In genomic region chrX:36833397-36834084, GRCm38 (mm10) we compare ENCODE assay signal across 8 mouse cellular contexts. TPM values are rescaled to one million over a fixed set of nuclear protein-coding genes. Genes with fewer than 3 reads are reported as not detected.
DNase-seq lines count a peak whose midpoint lies in the region; ATAC-seq lines count a peak whose summit lies in the region.

No protein-coding gene starts in this region.

- peak overlapping the region; percentile 51 for H3K9ac ChIP-seq in embryonic facial prominence, embryonic 14.5 days (ENCODE audit: low read depth, low read length)
- H3K9ac ChIP-seq in heart, embryonic 15.5 days: no peak overlapping the region
- H3K9ac ChIP-seq in liver, embryonic 15.5 days: no peak overlapping the region
- H3K9ac ChIP-seq in neural tube, embryonic 14.5 days (replicated peaks; ENCODE audit: low read depth, low read length): peak overlapping the region; percentile 39

- peak; percentile 18 to 24 for DNase-seq in adrenal gland, postnatal 4 days (ENCODE audit: low spot score in 2 of 2)
- peak; percentile 56 for DNase-seq in embryonic facial prominence, embryonic 14.5 days (ENCODE audit: low spot score)
- DNase-seq in kidney, postnatal 4 days: peak; percentile 81
- DNase-seq in thymus, adult 18-20 months: peak; percentile 7 to 46

- H3K36me3 ChIP-seq in embryonic facial prominence, embryonic 14.5 days (ENCODE audit: control insufficient read depth, insufficient read depth, low read length): no peaks in the 10 kb centered on the region
- no peaks in the 10 kb centered on the region for H3K36me3 ChIP-seq in heart, embryonic 15.5 days
- no peaks in the 10 kb centered on the region for H3K36me3 ChIP-seq in liver, embryonic 15.5 days (replicated peaks)
- no peaks in the 10 kb centered on the region for H3K36me3 ChIP-seq in neural tube, embryonic 14.5 days (ENCODE audit: control insufficient read depth, insufficient read depth, low read length)

- H3K4me3 ChIP-seq in embryonic facial prominence, embryonic 14.5 days (ENCODE audit: low read depth, low read length): peak overlapping the region; percentile 28
- H3K4me3 ChIP-seq in heart, embryonic 15.5 days: peak overlapping the region; percentile 20; the same call in 1 of the 2 replicates
- no peak overlapping the region for H3K4me3 ChIP-seq in liver, embryonic 15.5 days (replicated peaks)
- peak overlapping the region; percentile 22 for H3K4me3 ChIP-seq in neural tube, embryonic 14.5 days (ENCODE audit: low read depth, low read length)

- no peaks in the 10 kb centered on the region for H3K9me3 ChIP-seq in embryonic facial prominence, embryonic 14.5 days (ENCODE audit: control insufficient read depth, low read length)
- no peaks in the 10 kb centered on the region for H3K9me3 ChIP-seq in heart, embryonic 15.5 days (replicated peaks)
- no peaks in the 10 kb centered on the region for H3K9me3 ChIP-seq in liver, embryonic 15.5 days (replicated peaks)
- H3K9me3 ChIP-seq in neural tube, embryonic 14.5 days (ENCODE audit: control insufficient read depth, low read length): no peaks in the 10 kb centered on the region

- peak overlapping the region; percentile 39 for H3K27ac ChIP-seq in embryonic facial prominence, embryonic 14.5 days (replicated peaks; ENCODE audit: low read depth, low read length)
- H3K27ac ChIP-seq in heart, embryonic 15.5 days: no peak overlapping the region
- no peak overlapping the region for H3K27ac ChIP-seq in liver, embryonic 15.5 days (replicated peaks)
- no peak overlapping the region for H3K27ac ChIP-seq in neural tube, embryonic 14.5 days (ENCODE audit: low read depth, low read length)

- 28% methylated on average over 19 of the region's 19 CpGs for WGBS in embryonic facial prominence, embryonic 14.5 days
- WGBS in heart, embryonic 15.5 days: 27% methylated on average over 19 of the region's 19 CpGs
- 26% methylated on average over 19 of the region's 19 CpGs for WGBS in liver, embryonic 15.5 days (ENCODE audit: insufficient replicate concordance)
- 20% methylated on average over 19 of the region's 19 CpGs for WGBS in neural tube, embryonic 14.5 days

- H3K4me2 ChIP-seq in embryonic facial prominence, embryonic 14.5 days (ENCODE audit: low read depth, low read length): peak overlapping the region; percentile 50
- peak overlapping the region; percentile 50 for H3K4me2 ChIP-seq in heart, embryonic 15.5 days
- peak overlapping the region; percentile 39 for H3K4me2 ChIP-seq in liver, embryonic 15.5 days
- H3K4me2 ChIP-seq in neural tube, embryonic 14.5 days (ENCODE audit: low read depth, low read length): peak overlapping the region; percentile 43

- no peaks in the 10 kb centered on the region for H3K27me3 ChIP-seq in embryonic facial prominence, embryonic 14.5 days (replicated peaks; ENCODE audit: control insufficient read depth, insufficient read depth, low read length)
- no peaks in the 10 kb centered on the region for H3K27me3 ChIP-seq in heart, embryonic 15.5 days
- H3K27me3 ChIP-seq in liver, embryonic 15.5 days: no peaks in the 10 kb centered on the region
- no peaks in the 10 kb centered on the region for H3K27me3 ChIP-seq in neural tube, embryonic 14.5 days (ENCODE audit: control insufficient read depth, insufficient read depth, low read length)

- peak; percentile 54 for ATAC-seq in CD4-positive, CD25-positive, alpha-beta regulatory T cell, adult 4 months
- ATAC-seq in embryonic facial prominence, embryonic 14.5 days (ENCODE audit: low read depth): peak; percentile 47; the same call in 1 of the 2 replicates
- no peak for ATAC-seq in heart, embryonic 15.5 days (replicated peaks; ENCODE audit: insufficient number of reproducible peaks, insufficient read depth, low FRiP score, low read depth)
- no peak for ATAC-seq in liver, embryonic 15.5 days (ENCODE audit: insufficient read depth)
- ATAC-seq in neural tube, embryonic 14.5 days (ENCODE audit: low read depth): peak; percentile 67

- no peaks in the 10 kb centered on the region for H3K4me1 ChIP-seq in embryonic facial prominence, embryonic 14.5 days (ENCODE audit: control insufficient read depth, insufficient read depth, low read length)
- peaks cover 13% of the 10 kb centered on the region for H3K4me1 ChIP-seq in heart, embryonic 15.5 days (replicated peaks)
- no peaks in the 10 kb centered on the region; the same call in 1 of the 2 replicates for H3K4me1 ChIP-seq in liver, embryonic 15.5 days (replicated peaks)
- H3K4me1 ChIP-seq in neural tube, embryonic 14.5 days (ENCODE audit: control insufficient read depth, insufficient read depth, low read length): no peaks in the 10 kb centered on the region

RNA-seq across cellular contexts. Expression of gene Slc25a5, which starts 38.1 kb away (rescaled TPM):
- polyA plus RNA-seq in CD4-positive, CD25-positive, alpha-beta regulatory T cell, adult 4 months (2017; shearing (Covaris generic)): 1,000 to 10,000 TPM; 1,213 to 1,312 TPM
- 100 to 1,000 TPM; 427 to 429 TPM for total RNA-seq in adrenal gland, postnatal 4 days (2021)
- polyA plus RNA-seq in embryonic facial prominence, embryonic 14.5 days (2014; fragmentation: Nextera tagmentation; extraction: Ambion mirVana): 555 and 588 TPM in 2 replicates
- 962 and 1,080 TPM in 2 replicates for polyA plus RNA-seq in heart, embryonic 15.5 days (2015; fragmentation: Nextera tagmentation; extraction: Ambion mirVana)
- 409 and 433 TPM in 2 replicates for polyA plus RNA-seq in liver, embryonic 15.5 days (2015; fragmentation: Nextera tagmentation; extraction: Ambion mirVana)
- 544 and 575 TPM in 2 replicates for polyA plus RNA-seq in neural tube, embryonic 14.5 days (2014; fragmentation: Nextera tagmentation; extraction: Ambion mirVana)

RNA-seq across cellular contexts. Expression of gene Ube2a, which starts 40.2 kb away (rescaled TPM):
- 100 to 1,000 TPM; 110 to 131 TPM for polyA plus RNA-seq in CD4-positive, CD25-positive, alpha-beta regulatory T cell, adult 4 months (2017; shearing (Covaris generic))
- total RNA-seq in adrenal gland, postnatal 4 days (2021): 10 to 100 TPM; 47.9 to 52.3 TPM
- polyA plus RNA-seq in embryonic facial prominence, embryonic 14.5 days (2014; fragmentation: Nextera tagmentation; extraction: Ambion mirVana): 124 and 125 TPM in 2 replicates
- polyA plus RNA-seq in heart, embryonic 15.5 days (2015; fragmentation: Nextera tagmentation; extraction: Ambion mirVana): 115 and 130 TPM in 2 replicates
- polyA plus RNA-seq in liver, embryonic 15.5 days (2015; fragmentation: Nextera tagmentation; extraction: Ambion mirVana): 64.3 and 74.0 TPM in 2 replicates
- 129 and 134 TPM in 2 replicates for polyA plus RNA-seq in neural tube, embryonic 14.5 days (2014; fragmentation: Nextera tagmentation; extraction: Ambion mirVana)

RNA-seq across cellular contexts. Expression of gene C330007P06Rik, which starts 40.4 kb away (rescaled TPM):
- 10 to 100 TPM; 26.8 to 28.7 TPM for polyA plus RNA-seq in CD4-positive, CD25-positive, alpha-beta regulatory T cell, adult 4 months (2017; shearing (Covaris generic))
- 10 to 100 TPM; 39.2 to 41.0 TPM for total RNA-seq in adrenal gland, postnatal 4 days (2021)
- polyA plus RNA-seq in embryonic facial prominence, embryonic 14.5 days (2014; fragmentation: Nextera tagmentation; extraction: Ambion mirVana): 31.9 and 33.9 TPM in 2 replicates
- 16.6 and 19.0 TPM in 2 replicates for polyA plus RNA-seq in heart, embryonic 15.5 days (2015; fragmentation: Nextera tagmentation; extraction: Ambion mirVana)
- 12.6 and 13.6 TPM in 2 replicates for polyA plus RNA-seq in liver, embryonic 15.5 days (2015; fragmentation: Nextera tagmentation; extraction: Ambion mirVana)
- polyA plus RNA-seq in neural tube, embryonic 14.5 days (2014; fragmentation: Nextera tagmentation; extraction: Ambion mirVana): 27.5 and 29.7 TPM in 2 replicates

Comparison
In these comparisons a context has a peak if more than half of its experiments do, and no peak if none do; other contexts are left out.
1. ATAC-seq: peak in CD4-positive, CD25-positive, alpha-beta regulatory T cell, adult 4 months (single experiment), embryonic facial prominence, embryonic 14.5 days (single experiment) and neural tube, embryonic 14.5 days (single experiment); none in heart, embryonic 15.5 days (single experiment) and liver, embryonic 15.5 days (single experiment).
2. DNase-seq: peak in every context shown above with its lines; median percentile 81 in kidney, postnatal 4 days; 56 in embryonic facial prominence, embryonic 14.5 days; 26 in thymus, adult 18-20 months; 21 in adrenal gland, postnatal 4 days.
3. H3K9ac ChIP-seq: peak in embryonic facial prominence, embryonic 14.5 days (single experiment) and neural tube, embryonic 14.5 days (single experiment); none in heart, embryonic 15.5 days (single experiment) and liver, embryonic 15.5 days (single experiment).
4. Peak in every context shown above with its lines, with median percentiles within 50 percentile points of each other: H3K4me2 ChIP-seq.